Mouse (Mus musculus) forebrain, embryonic 14.5 days (tissue): ENCODE data around the gene Duoxa2. TPM values are rescaled to one million over a fixed set of nuclear protein-coding genes. Genes with fewer than 3 reads are reported as not detected.

Experiments
- polyA plus RNA-seq: library from polyadenylated mRNA; unstranded; fragments of >200 nt; fragmentation: Nextera tagmentation; extraction: Ambion mirVana; gene quantifications from 2 replicates; pipeline ENCODE4 v1.2.1, GENCODE M21; 2014

Gene Duoxa2
- polyA plus RNA-seq, 1 experiment from 2014 or later = not detected

Other genes with a start within 250 kb of the Duoxa2 start
- gene Spg11, start 180.5 kb upstream of the Duoxa2 start, polyA plus RNA-seq = 8.2 and 9.6 TPM in 2 replicates
- 89.8 and 92.2 TPM in 2 replicates for gene B2m, start 151.2 kb upstream of the Duoxa2 start, polyA plus RNA-seq
- not detected in 2 replicates for gene Trim69, start 138.2 kb upstream of the Duoxa2 start, polyA plus RNA-seq
- not detected in 2 replicates for gene Patl2, start 112.7 kb upstream of the Duoxa2 start, polyA plus RNA-seq
- gene Terb2, start 112.6 kb upstream of the Duoxa2 start, polyA plus RNA-seq = not detected in 2 replicates
- 19.7 and 20.1 TPM in 2 replicates for gene Sord, start 64.2 kb upstream of the Duoxa2 start, polyA plus RNA-seq
- not detected in 2 replicates for gene Duox2, start 451 bp upstream of the Duoxa2 start, polyA plus RNA-seq
- not detected in 2 replicates for gene Duoxa1, start 14.8 kb downstream of the Duoxa2 start, polyA plus RNA-seq
- 0.06 TPM in 1 of 2 replicates, not detected in the other for gene Duox1, start 16.8 kb downstream of the Duoxa2 start, polyA plus RNA-seq
- 9.7 and 12.4 TPM in 2 replicates for gene Shf, start 70.3 kb downstream of the Duoxa2 start, polyA plus RNA-seq
- not detected in 2 replicates for gene Slc28a2, start 127.6 kb downstream of the Duoxa2 start, polyA plus RNA-seq
- gene Gm14085, start 186.0 kb downstream of the Duoxa2 start, polyA plus RNA-seq = not detected in 2 replicates